Mouse (Mus musculus) left cerebral cortex, adult 9 months (tissue): Measurements from ENCODE around the gene Letm1.
A peak's percentile ranks its signal among the peaks of the same experiment; 100 is the strongest.

ENCODE experiments used
- DNase-seq, 2 experiments: peaks; one replicate each; pipeline ENCODE4 v3.0.0; 2022; ENCODE audit warnings: low spot score in 2 of 2

Gene Letm1

GRCm38 (mm10) chr5:33706350-33706629, 76.3 kb downstream of the Letm1 start:
- no peak for DNase-seq

GRCm38 (mm10) chr5:33705612-33706349, 76.8 kb downstream of the Letm1 start:
- DNase-seq, result no peak

DNA sequence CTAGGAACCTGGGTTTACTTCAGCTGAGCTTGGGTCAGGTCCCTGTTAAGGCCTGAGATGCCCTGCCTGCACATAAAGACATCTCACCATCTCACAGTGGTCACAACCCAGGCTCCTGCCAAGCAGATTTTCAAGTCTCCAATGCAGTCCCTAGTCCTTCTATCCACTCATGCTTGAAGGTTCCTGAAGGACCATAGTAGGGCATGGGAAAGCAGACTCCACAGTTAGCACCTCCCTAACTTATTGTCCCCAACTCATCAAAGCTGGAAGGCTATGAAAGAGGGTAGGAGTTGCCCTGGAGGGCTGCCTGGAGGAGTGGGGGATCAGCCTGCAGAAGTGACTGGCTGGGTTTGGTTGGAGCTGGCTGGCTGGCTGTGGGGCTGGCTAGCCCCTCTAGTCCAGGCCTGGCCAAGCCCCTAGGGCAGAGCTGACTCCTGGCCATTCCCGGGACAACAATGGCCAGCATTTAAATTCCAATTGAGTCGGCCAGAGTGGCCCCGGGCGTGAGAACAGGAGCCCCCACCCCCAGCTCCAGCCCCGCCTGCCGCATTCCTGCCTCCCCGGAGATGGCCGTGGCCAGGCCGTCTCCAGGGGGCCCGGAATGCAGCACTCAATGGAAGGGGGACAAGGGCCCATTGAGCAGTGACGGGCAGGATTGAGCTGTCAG, 77.5 kb downstream of the Letm1 start:
- DNase-seq, result peak in 1 of 2 experiments; percentile 35

DNA sequence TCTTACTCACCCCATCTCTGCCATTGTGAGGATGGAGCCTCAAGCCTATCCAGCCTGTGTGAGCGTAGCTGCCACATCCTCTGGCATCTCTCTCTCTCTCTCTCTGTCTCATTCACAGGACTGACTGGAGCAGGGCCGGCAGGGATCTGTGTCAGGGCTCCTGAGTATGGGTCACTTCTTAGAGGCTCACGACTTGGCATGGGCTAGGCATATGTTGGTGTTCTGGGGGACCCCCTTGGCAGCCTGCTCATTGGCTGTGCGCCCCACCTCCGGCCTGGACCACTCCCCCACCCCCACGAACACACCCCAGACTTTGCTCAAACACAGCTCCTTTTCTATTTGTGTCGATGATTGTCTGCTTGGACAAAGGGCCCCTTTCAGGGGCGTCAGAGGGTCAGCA, 78.6 kb downstream of the Letm1 start:
- DNase-seq, result no peak

- DNase-seq, result no peak
Measured at GRCm38 (mm10) chr5:33701832-33702231, 80.8 kb downstream of the Letm1 start.

- no peak for DNase-seq
Measured at GRCm38 (mm10) chr5:33700010-33700409, 82.6 kb downstream of the Letm1 start.

GRCm38 (mm10) chr5:33698669-33699068, 83.9 kb downstream of the Letm1 start:
- DNase-seq, result no peak

DNA sequence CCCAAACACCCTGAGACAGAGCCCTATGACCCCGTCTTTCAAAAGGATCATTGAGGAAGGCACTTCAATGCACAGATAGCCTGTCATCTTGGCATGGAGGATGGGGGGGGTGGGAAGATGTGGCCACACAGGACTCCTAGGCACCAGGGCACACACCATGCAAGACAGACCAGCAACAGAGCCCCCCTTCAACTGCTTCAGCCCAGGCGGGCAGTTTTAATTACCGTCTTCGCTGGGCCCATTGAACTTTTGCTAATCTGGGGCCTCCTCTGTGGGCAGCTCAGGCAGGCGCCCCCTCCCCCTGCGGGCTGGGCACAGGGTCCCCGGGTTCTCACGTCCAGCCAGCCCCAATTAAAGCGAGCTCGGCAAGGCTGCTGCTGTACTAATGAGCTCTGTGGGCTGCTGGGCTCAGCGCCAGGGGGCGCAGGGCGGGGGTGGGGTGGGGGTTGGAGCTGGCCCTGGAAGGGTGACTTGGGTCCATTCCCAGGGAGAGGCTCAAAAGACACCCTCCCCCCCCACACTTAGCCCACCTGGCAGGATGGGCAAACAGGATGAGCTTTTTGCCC, 84.6 kb downstream of the Letm1 start:
- DNase-seq, result peak in 1 of 2 experiments; percentile 42

GRCm38 (mm10) chr5:33697534-33697933, 85.1 kb downstream of the Letm1 start:
- DNase-seq, result no peak

- DNase-seq, result no peak
Measured at GRCm38 (mm10) chr5:33696430-33696829, 86.2 kb downstream of the Letm1 start.

GRCm38 (mm10) chr5:33695718-33696121, 86.9 kb downstream of the Letm1 start:
- DNase-seq, result no peak

DNA sequence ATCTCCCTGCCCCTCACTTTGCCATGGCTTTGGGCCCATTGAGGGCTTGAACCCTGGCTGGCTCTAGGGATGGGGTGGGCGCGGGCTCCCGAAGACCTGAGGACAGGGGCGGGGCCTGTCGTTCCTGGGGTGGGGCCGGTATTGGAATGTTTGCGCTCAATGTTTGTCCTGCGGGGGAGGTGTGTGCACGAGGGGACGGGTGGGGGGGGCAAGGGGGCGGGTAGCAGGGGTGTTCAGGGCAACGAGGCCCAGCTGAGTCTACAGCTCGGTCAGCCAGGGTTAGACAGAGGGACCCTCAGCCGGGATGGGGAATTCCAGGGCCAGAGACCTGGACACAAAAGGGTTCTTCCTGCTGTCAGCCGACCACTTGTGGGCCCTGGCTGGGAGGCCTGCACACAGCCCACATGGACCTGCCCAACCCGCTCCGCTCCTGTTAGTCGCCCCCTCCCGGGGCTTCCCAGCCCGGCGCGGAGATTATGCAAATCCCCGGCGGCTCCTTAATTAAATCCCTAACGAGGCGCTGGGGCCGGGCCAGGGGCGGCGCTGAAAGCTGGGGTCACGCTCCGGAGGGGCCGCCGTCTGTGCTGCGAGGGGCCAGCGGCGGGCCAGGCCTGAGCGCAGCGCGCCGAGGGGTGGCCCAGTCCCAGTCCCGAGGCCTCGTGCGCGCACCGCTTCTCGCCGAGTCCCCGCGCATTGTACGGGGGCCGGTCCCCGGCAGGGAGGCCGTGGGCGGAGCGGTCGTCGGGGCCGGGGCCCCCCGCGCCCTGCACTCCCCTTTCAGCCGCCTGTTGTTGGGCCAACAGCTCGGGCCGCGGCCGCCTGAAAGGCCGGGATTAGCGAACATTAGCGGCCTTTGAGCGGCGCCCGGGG, 87.5 kb downstream of the Letm1 start:
- DNase-seq, result peak in 1 of 2 experiments; percentile 30

- DNase-seq, result no peak
Measured at GRCm38 (mm10) chr5:33694461-33694847, 88.2 kb downstream of the Letm1 start.

- DNase-seq, result no peak
Measured at GRCm38 (mm10) chr5:33692393-33692792, 90.2 kb downstream of the Letm1 start.

DNA sequence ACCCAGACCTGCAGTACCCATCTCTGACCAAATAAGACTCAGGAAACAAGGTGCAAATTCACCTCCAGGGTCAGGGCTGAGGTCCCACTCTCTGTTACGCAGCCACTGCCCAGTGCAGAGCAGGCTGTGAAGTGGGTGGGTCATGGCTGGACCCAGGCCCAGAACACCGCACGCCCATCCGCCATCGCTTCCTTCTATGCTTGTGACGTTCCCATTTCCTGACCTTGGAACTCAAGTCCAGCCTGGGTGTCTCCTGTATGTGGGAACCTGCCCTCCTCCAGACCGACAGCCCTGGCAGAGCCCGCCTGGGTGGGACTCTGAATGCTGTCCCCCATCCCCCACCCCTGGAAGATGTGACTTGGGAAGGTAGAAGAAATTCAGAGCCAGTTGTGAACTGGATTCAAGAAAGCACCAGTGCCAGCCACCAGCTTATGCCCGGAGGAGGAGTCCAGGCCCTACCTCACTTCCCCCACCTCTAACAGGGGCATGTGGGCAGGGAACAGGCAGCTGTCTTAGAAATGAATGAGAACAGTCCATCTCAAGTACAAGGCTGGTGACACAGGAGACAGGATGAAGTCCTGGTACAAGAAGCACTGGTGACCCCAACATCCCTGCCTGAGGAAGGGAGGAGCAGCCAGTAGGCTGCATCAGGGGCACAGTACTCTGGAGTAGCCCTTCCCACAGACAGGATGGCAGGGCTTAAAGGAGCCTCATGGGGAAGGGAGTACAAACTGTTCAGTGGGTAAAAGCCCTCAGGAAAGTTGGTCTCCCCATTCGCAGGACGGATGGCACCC, 92.6 kb downstream of the Letm1 start:
- DNase-seq, result no peak
